Mouse (Mus musculus): ENCODE data around the gene Hist1h2af.

DNA sequence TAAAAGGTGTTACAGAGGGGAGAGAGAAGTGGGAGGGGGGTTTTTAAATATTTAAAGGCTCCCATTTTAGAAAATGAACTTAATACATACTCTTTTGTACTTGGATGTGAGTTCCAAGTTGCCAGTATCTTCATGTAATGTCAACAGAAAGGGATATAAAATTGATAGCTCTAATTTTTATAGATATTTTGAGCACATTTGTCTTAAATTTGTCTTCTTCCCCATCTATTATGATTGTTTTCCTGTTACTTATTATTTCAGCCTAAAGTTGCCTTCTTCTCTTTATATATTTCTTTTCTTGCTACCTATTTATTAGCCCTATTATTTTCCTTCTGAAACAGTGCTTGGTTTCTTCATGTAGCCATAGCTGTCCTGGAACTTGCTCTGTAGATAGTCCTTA, 19.3 kb downstream of the Hist1h2af start, which contains the start of gene Hist1h1d:
- TF ChIP-seq POLR2A (IDR thresholded peaks at IDR 0.05; ENCODE audit: control insufficient read depth, low read depth, low read length) (no peak), CTCF (IDR thresholded peaks at IDR 0.05; ENCODE audit: control insufficient read depth, insufficient read depth, insufficient replicate concordance, low read depth, low read length) (no peak)
